Mouse (Mus musculus): ENCODE results near the gene Oas1e.

Gene Oas1e

DNA sequence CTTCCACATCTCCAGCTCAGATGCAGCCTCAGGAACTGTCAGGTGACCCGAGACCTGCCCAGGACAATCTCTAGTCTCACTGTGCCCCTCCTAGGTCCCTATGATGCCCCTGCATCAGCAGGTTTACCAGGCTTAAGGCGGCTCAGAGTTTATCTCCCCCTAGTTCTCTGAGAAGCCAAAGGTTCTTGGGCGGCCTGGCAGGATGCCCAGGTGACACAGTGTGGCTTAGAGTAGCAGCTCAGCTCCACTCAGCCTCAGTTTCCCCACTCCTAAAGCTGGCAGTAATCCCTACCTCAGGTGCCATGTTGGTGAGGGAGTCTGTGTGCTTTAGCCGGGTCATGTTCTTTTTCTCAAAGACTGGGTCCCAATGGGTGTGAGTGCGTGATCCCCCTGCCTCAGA is 18.5 kb downstream of the Oas1e start:
- in situ Hi-C loops (cut with MboI, MseI): no loop called here

DNA sequence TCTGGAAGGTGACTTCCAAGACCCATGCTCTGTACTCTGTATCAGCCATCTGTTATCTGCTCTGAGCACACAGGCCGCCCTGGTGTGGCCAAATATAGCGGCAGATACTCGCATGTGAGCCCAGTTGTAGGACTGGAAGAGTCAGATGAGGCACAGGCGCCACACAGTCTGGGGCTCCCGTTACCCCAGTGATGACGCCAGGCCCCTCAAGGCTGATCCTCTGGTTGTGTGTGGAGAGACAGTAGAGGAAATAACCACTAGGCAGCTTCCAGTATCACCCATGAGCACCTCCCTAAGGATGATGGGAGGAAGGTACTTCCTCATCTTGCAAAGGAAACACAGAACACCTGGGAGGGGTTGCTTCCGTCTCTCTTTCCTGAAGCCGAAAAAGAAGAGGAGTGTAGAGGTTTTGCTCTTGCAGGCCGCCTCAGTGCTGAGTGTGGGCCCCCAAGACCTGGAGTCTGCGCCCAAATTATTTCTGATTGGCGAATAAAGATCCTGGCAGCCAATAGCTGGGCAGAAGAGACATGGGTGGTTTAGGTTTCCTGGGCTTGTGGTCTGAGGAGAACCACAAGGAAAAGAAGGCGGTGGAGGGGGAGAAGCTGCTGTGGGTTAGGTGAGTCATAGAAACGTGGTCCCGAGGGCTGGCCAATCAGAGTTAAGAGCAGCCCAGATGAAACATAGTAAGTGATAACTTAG is 19.9 kb downstream of the Oas1e start:
- in situ Hi-C loops (cut with MboI, MseI): no loop called here

- in situ Hi-C loops (cut with MboI, MseI): no loop called here
Measured at GRCm38 (mm10) chr5:120769396-120769795, 25.9 kb downstream of the Oas1e start.

DNA sequence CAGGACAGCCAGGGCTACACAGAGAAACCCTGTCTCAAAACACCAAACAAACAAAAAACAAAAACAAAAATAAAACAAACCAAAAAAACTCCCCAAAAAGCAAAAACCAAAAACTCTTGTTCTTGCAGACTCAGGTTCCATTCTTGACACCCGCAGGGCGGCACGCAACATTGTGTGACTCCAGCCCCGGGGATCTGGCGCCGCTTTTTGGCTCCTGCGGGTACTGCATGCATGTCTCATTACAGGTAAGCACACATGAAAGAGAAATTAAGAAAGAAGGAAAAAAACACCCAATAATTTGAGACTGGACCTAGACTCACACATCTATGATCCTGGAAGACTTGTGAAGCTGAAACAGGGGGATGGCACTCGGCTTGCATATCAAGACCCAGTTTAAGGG is 30.3 kb downstream of the Oas1e start:
- in situ Hi-C loops (cut with MboI, MseI): no loop called here

DNA sequence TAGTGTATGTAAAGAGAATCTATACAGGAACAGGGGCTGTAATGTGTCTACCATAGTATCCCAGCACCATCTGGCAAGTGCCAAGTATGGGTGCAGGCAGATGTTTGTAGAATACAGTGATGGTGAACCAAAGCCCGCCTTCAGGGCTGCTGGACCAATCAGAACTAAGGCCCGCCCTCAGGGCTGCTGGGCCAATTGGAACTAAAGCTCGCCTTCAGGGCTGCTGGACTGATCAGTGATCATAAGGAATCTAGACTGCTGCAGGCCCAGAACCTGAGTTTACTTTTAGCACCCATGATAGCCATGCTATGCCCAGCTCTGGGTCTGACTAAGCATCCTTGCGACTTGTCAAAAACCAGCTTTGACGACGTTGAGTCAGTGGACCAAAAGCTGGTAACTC is 33.4 kb downstream of the Oas1e start:
- in situ Hi-C loops (cut with MboI, MseI): no loop called here

GRCm38 (mm10) chr5:120754215-120754614 is 41.1 kb downstream of the Oas1e start:
- in situ Hi-C loops (cut with MboI, MseI): no loop called here

- in situ Hi-C loops (cut with MboI, MseI): no loop called here
Measured at GRCm38 (mm10) chr5:120752786-120753185, 42.5 kb downstream of the Oas1e start.

GRCm38 (mm10) chr5:120751206-120751605 is 44.1 kb downstream of the Oas1e start:
- in situ Hi-C loops (cut with MboI, MseI): no loop called here

DNA sequence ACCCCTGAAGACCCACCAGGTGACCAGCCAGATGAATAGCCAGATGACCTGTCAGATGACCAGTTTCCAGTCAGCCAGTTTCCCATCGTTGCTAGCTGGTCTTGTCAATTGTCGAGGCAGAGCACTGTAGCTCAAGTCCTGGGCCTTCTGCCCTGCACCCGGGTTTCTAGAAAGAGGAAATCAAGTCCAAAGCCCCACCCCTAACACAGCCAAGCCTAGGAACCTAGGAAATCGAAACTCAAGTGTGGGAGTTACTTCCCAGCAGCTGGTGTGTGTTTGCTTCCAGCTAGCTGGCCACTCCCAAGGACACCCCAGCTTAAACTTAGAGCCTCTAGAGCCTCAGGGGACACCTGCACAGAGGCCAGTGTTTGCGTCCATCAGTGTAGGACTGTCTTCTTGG is 45.6 kb downstream of the Oas1e start, which contains the start of gene Oas2:
Gene Oas2 (minus strand): TSS at position 166 of the 400 bp plus-strand sequence.
- in situ Hi-C loops (cut with MboI, MseI): no loop called here

GRCm38 (mm10) chr5:120746451-120746850 is 48.9 kb downstream of the Oas1e start:
- in situ Hi-C loops (cut with MboI, MseI): no loop called here

DNA sequence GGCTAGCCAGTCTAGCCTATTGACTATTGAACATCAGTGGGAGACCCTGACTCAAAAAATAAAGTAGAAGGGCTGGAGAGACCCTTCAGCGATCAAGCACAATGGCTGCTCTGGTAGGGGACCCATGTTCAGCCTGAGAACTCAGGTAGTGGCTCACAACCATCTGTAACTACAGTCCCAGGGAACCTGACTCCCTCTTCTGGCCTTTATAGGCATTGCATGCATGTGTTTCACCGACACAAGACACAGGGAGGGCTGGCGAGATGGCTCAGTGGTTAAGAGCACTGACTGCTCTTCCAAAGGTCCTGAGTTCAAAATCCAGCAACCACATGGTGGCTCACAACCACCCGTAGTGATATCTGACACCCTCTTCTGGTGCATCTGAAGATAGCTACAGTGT is 53.2 kb downstream of the Oas1e start:
- in situ Hi-C loops (cut with MboI, MseI): no loop called here

All from T-helper 1 cell (primary cell).